Mouse (Mus musculus) lung, postnatal 36 days (tissue): ENCODE results near the gene Bsdc1.
"Not testable (repeated sequence)": the region's sequence is repeated elsewhere in the genome, so short reads cannot be mapped to it uniquely, and the experiment has no call there.

Source experiments
- DNase-seq: peaks from one replicate; pipeline ENCODE4 v3.0.0; 2022; ENCODE audit warnings: mixed read lengths

The Bsdc1 gene

GRCm38 (mm10) chr4:129513891-129514290, 52.5 kb downstream of the Bsdc1 start:
- DNase-seq, result no peak

- peak; percentile 52 for DNase-seq
These were observed 53.0 kb downstream of the Bsdc1 start for GRCm38 (mm10) chr4:129514300-129514898.

- DNase-seq, result peak; percentile 67
These were observed 55.5 kb downstream of the Bsdc1 start for GRCm38 (mm10) chr4:129516925-129517324.

GRCm38 (mm10) chr4:129518519-129518918, 57.1 kb downstream of the Bsdc1 start:
- no peak for DNase-seq

GRCm38 (mm10) chr4:129525338-129525737, 64.0 kb downstream of the Bsdc1 start:
- no peak for DNase-seq

- DNase-seq, result no peak
These were observed 64.5 kb downstream of the Bsdc1 start for GRCm38 (mm10) chr4:129525889-129526288.

GRCm38 (mm10) chr4:129528901-129529300, 67.5 kb downstream of the Bsdc1 start:
- DNase-seq, result not testable (repeated sequence)
